7 mouse cellular contexts compared by ENCODE assay signal in genomic region chr1:178368548-178369271, GRCm38 (mm10). TPM values are rescaled to one million over a fixed set of nuclear protein-coding genes. Genes with fewer than 3 reads are reported as not detected.
DNase-seq lines count a peak whose midpoint lies in the region; ATAC-seq and TF ChIP-seq lines count a peak whose summit lies in the region.

No protein-coding gene starts in this region.

- H3K36me3 ChIP-seq in embryonic facial prominence, embryonic 10.5 days (replicated peaks): no peaks in the 10 kb centered on the region
- no peaks in the 10 kb centered on the region for H3K36me3 ChIP-seq in intestine, postnatal 0 days (ENCODE audit: control insufficient read depth, insufficient read depth)
- no peaks in the 10 kb centered on the region for H3K36me3 ChIP-seq in midbrain, embryonic 12.5 days
- no peaks in the 10 kb centered on the region for H3K36me3 ChIP-seq in small intestine, adult 2 months (ENCODE audit: control insufficient read depth, insufficient read depth, low read length)

- no peaks in the 10 kb centered on the region for H3K27me3 ChIP-seq in embryonic facial prominence, embryonic 10.5 days (replicated peaks; ENCODE audit: low read depth, poor library complexity, severe bottlenecking)
- no peaks in the 10 kb centered on the region for H3K27me3 ChIP-seq in intestine, postnatal 0 days (replicated peaks; ENCODE audit: control insufficient read depth, insufficient read depth, low read length)
- H3K27me3 ChIP-seq in midbrain, embryonic 12.5 days: no peaks in the 10 kb centered on the region
- no peaks in the 10 kb centered on the region for H3K27me3 ChIP-seq in small intestine, adult 2 months (ENCODE audit: control insufficient read depth, insufficient read depth, low read length)

- peak; percentile 33 for TF ChIP-seq POLR2A in small intestine, adult 2 months (IDR thresholded peaks at IDR 0.05; ENCODE audit: low read depth, low read length)

- 0 out of 2 replicates have a peak, but pooled peaks have one; percentile 12 for TF ChIP-seq CTCF in intestine, postnatal 0 days (IDR thresholded peaks at IDR 0.05; ENCODE audit: low read depth)
- no peak for TF ChIP-seq CTCF in small intestine, adult 2 months (IDR thresholded peaks at IDR 0.05; ENCODE audit: extremely low read depth, insufficient read length, insufficient replicate concordance, low read depth, low read length)

- peak; percentile 95 for DNase-seq in adrenal gland, postnatal 10 days
- DNase-seq in embryonic facial prominence, embryonic 10.5 days (ENCODE audit: low spot score): peak; percentile 86
- peak; percentile 49 for DNase-seq in gonadal fat pad, adult 2 months (ENCODE audit: low read depth)
- DNase-seq in left cerebral cortex, postnatal 4 days: peak; percentile 92

- peak overlapping the region; percentile 64 for H3K4me2 ChIP-seq in intestine, postnatal 0 days (replicated peaks; ENCODE audit: low read depth)
- peak overlapping the region; percentile 65 for H3K4me2 ChIP-seq in midbrain, embryonic 12.5 days (replicated peaks)

- H3K9me3 ChIP-seq in embryonic facial prominence, embryonic 10.5 days: no peaks in the 10 kb centered on the region
- H3K9me3 ChIP-seq in intestine, postnatal 0 days (ENCODE audit: control insufficient read depth): no peaks in the 10 kb centered on the region
- H3K9me3 ChIP-seq in midbrain, embryonic 12.5 days: no peaks in the 10 kb centered on the region

- peaks cover 24% of the 10 kb centered on the region for H3K4me1 ChIP-seq in embryonic facial prominence, embryonic 10.5 days
- H3K4me1 ChIP-seq in intestine, postnatal 0 days (replicated peaks; ENCODE audit: control insufficient read depth, insufficient read depth, low read length): peaks cover 4% of the 10 kb centered on the region; the same call in 1 of the 2 replicates
- peaks cover 13% of the 10 kb centered on the region for H3K4me1 ChIP-seq in midbrain, embryonic 12.5 days
- peaks cover 4% of the 10 kb centered on the region; the same call in 1 of the 2 replicates for H3K4me1 ChIP-seq in small intestine, adult 2 months (ENCODE audit: control insufficient read depth, insufficient read depth, insufficient read length, low read length)

- 2% methylated on average over 36 of the region's 36 CpGs for WGBS in embryonic facial prominence, embryonic 10.5 days
- 3% methylated on average over 36 of the region's 36 CpGs for WGBS in intestine, postnatal 0 days
- 2% methylated on average over 36 of the region's 36 CpGs for WGBS in midbrain, embryonic 12.5 days
- 2% methylated on average over 36 of the region's 36 CpGs for WGBS in small intestine, adult 2 months

- peak overlapping the region; percentile 62 for H3K4me3 ChIP-seq in embryonic facial prominence, embryonic 10.5 days
- H3K4me3 ChIP-seq in intestine, postnatal 0 days (ENCODE audit: low read depth, low read length): peak overlapping the region; percentile 46
- H3K4me3 ChIP-seq in midbrain, embryonic 12.5 days: peak overlapping the region; percentile 47
- H3K4me3 ChIP-seq in small intestine, adult 2 months (ENCODE audit: low read depth, low read length): peak overlapping the region; percentile 65

- peak; percentile 99 for ATAC-seq in intestine, postnatal 0 days
- peak; percentile 95 for ATAC-seq in midbrain, embryonic 12.5 days (ENCODE audit: low FRiP score, low read depth)

- peak overlapping the region; percentile 82 for H3K27ac ChIP-seq in embryonic facial prominence, embryonic 10.5 days (replicated peaks)
- peak overlapping the region; percentile 86 for H3K27ac ChIP-seq in intestine, postnatal 0 days (ENCODE audit: low read depth, low read length)
- H3K27ac ChIP-seq in midbrain, embryonic 12.5 days (replicated peaks): peak overlapping the region; percentile 69
- peak overlapping the region; percentile 92 for H3K27ac ChIP-seq in small intestine, adult 2 months (ENCODE audit: insufficient read depth, low read depth, low read length)

- intact Hi-C loops in left cerebral cortex, postnatal 4 days (cut with DNase I): no loop called here

- H3K9ac ChIP-seq in intestine, postnatal 0 days (ENCODE audit: low read depth, low read length): peak overlapping the region; percentile 17; the same call in 1 of the 2 replicates
- peak overlapping the region; percentile 59 for H3K9ac ChIP-seq in midbrain, embryonic 12.5 days (replicated peaks)

RNA-seq across cellular contexts. Expression of gene Hnrnpu, which starts 31.1 kb away (rescaled TPM):
- 100 to 1,000 TPM; 328 to 391 TPM for total RNA-seq in adrenal gland, postnatal 10 days (2021)
- polyA plus RNA-seq in embryonic facial prominence, embryonic 10.5 days (2016; fragmentation: Nextera tagmentation; extraction: Ambion mirVana): 455 and 483 TPM in 2 replicates
- polyA plus RNA-seq in gonadal fat pad, adult 2 months (2012; rRNA removed): 41.0 and 73.9 TPM in 2 replicates
- polyA plus RNA-seq in intestine, postnatal 0 days (2015; fragmentation: Nextera tagmentation; extraction: Ambion mirVana): 131 TPM in 2 replicates
- total RNA-seq in left cerebral cortex, postnatal 4 days (2021): 100 to 1,000 TPM; 539 to 583 TPM
- 896 and 987 TPM in 2 replicates for polyA plus RNA-seq in midbrain, embryonic 12.5 days (2016; fragmentation: Nextera tagmentation; extraction: Ambion mirVana)
- 21.7 and 34.2 TPM in 2 replicates for polyA plus RNA-seq in small intestine, adult 2 months (2012; rRNA removed)

RNA-seq across cellular contexts. Expression of gene Efcab2, which starts 37.2 kb away (rescaled TPM):
- total RNA-seq in adrenal gland, postnatal 10 days (2021): 1 to 10 TPM; 2.8 to 4.6 TPM
- 4.6 and 5.5 TPM in 2 replicates for polyA plus RNA-seq in embryonic facial prominence, embryonic 10.5 days (2016; fragmentation: Nextera tagmentation; extraction: Ambion mirVana)
- 0.89 and 1.4 TPM in 2 replicates for polyA plus RNA-seq in gonadal fat pad, adult 2 months (2012; rRNA removed)
- polyA plus RNA-seq in intestine, postnatal 0 days (2015; fragmentation: Nextera tagmentation; extraction: Ambion mirVana): 7.9 and 8.1 TPM in 2 replicates
- total RNA-seq in left cerebral cortex, postnatal 4 days (2021): 1 to 10 TPM; 6.2 to 8.3 TPM
- 8.4 and 9.0 TPM in 2 replicates for polyA plus RNA-seq in midbrain, embryonic 12.5 days (2016; fragmentation: Nextera tagmentation; extraction: Ambion mirVana)
- 0.04 TPM in 2 replicates for polyA plus RNA-seq in small intestine, adult 2 months (2012; rRNA removed)

RNA-seq across cellular contexts. Expression of gene Cox20, which starts 49.8 kb away (rescaled TPM):
- total RNA-seq in adrenal gland, postnatal 10 days (2021): 10 to 100 TPM; 78.7 to 88.8 TPM
- polyA plus RNA-seq in embryonic facial prominence, embryonic 10.5 days (2016; fragmentation: Nextera tagmentation; extraction: Ambion mirVana): 72.9 and 76.9 TPM in 2 replicates
- 20.8 and 21.1 TPM in 2 replicates for polyA plus RNA-seq in gonadal fat pad, adult 2 months (2012; rRNA removed)
- polyA plus RNA-seq in intestine, postnatal 0 days (2015; fragmentation: Nextera tagmentation; extraction: Ambion mirVana): 146 and 148 TPM in 2 replicates
- 10 to 100 TPM; 43.5 to 54.6 TPM for total RNA-seq in left cerebral cortex, postnatal 4 days (2021)
- polyA plus RNA-seq in midbrain, embryonic 12.5 days (2016; fragmentation: Nextera tagmentation; extraction: Ambion mirVana): 138 and 160 TPM in 2 replicates
- 3.7 and 5.3 TPM in 2 replicates for polyA plus RNA-seq in small intestine, adult 2 months (2012; rRNA removed)

Comparison
In these comparisons a context has a peak if more than half of its experiments do, and no peak if none do; other contexts are left out.
1. Peak in every context shown above with its lines: DNase-seq, ATAC-seq, H3K4me3 ChIP-seq and H3K27ac ChIP-seq.